Mouse (Mus musculus): ENCODE results near the gene Psmd8. TPM values are rescaled to one million over a fixed set of nuclear protein-coding genes. Genes with fewer than 3 reads are reported as not detected.
A peak's percentile ranks its signal among the peaks of the same experiment; 100 is the strongest.

The Psmd8 gene
- polyA plus RNA-seq, 1 experiment from 2014 or later, result 287 TPM

- no peak for ATAC-seq
- H3K27ac ChIP-seq (ENCODE audit: low read length), result no peak overlapping the region
- peaks cover 17% of the 10 kb centered on the region for H3K27me3 ChIP-seq (ENCODE audit: control insufficient read depth, insufficient read depth, low read depth, low read length)
- H3K9me3 ChIP-seq (replicated peaks; ENCODE audit: control insufficient read depth, low read length, poor library complexity, severe bottlenecking), result no peaks in the 10 kb centered on the region
- H3K4me3 ChIP-seq (ENCODE audit: low read depth, low read length), result peak overlapping the region; percentile 75
- H3K36me3 ChIP-seq (ENCODE audit: control insufficient read depth, insufficient read depth, low read length), result no peaks in the 10 kb centered on the region; the same call in 1 of the 2 replicates
- 9% methylated on average over 19 of the region's 19 CpGs for WGBS
- peak overlapping the region; percentile 80 for H3K9ac ChIP-seq (ENCODE audit: low read depth, low read length)
- peak overlapping the region; percentile 61 for H3K4me2 ChIP-seq (ENCODE audit: low read length)
- H3K4me1 ChIP-seq (ENCODE audit: control insufficient read depth, insufficient read depth, low read length), result peaks cover 22% of the 10 kb centered on the region
Observed at GRCm38 (mm10) chr7:29167656-29168055, 12.8 kb downstream of the Psmd8 start.

GRCm38 (mm10) chr7:29162750-29163525 lies 17.6 kb downstream of the Psmd8 start:
- H3K4me3 ChIP-seq (ENCODE audit: low read depth, low read length), result no peak overlapping the region
- H3K4me2 ChIP-seq (ENCODE audit: low read length), result no peak overlapping the region
- 28% methylated on average over 9 of the region's 9 CpGs for WGBS
- no peaks in the 10 kb centered on the region for H3K9me3 ChIP-seq (replicated peaks; ENCODE audit: control insufficient read depth, low read length, poor library complexity, severe bottlenecking)
- peaks cover 4% of the 10 kb centered on the region for H3K27me3 ChIP-seq (ENCODE audit: control insufficient read depth, insufficient read depth, low read depth, low read length)
- no peak overlapping the region for H3K27ac ChIP-seq (ENCODE audit: low read length)
- no peak overlapping the region for H3K9ac ChIP-seq (ENCODE audit: low read depth, low read length)
- no peaks in the 10 kb centered on the region; the same call in 1 of the 2 replicates for H3K36me3 ChIP-seq (ENCODE audit: control insufficient read depth, insufficient read depth, low read length)
- no peak for ATAC-seq
- H3K4me1 ChIP-seq (ENCODE audit: control insufficient read depth, insufficient read depth, low read length), result peaks cover 5% of the 10 kb centered on the region

GRCm38 (mm10) chr7:29162294-29162693 lies 18.2 kb downstream of the Psmd8 start:
- no peaks in the 10 kb centered on the region; the same call in 1 of the 2 replicates for H3K36me3 ChIP-seq (ENCODE audit: control insufficient read depth, insufficient read depth, low read length)
- H3K4me3 ChIP-seq (ENCODE audit: low read depth, low read length), result no peak overlapping the region
- no peak for ATAC-seq
- H3K27me3 ChIP-seq (ENCODE audit: control insufficient read depth, insufficient read depth, low read depth, low read length), result peaks cover 4% of the 10 kb centered on the region
- H3K27ac ChIP-seq (ENCODE audit: low read length), result no peak overlapping the region
- H3K4me2 ChIP-seq (ENCODE audit: low read length), result no peak overlapping the region
- no peaks in the 10 kb centered on the region for H3K9me3 ChIP-seq (replicated peaks; ENCODE audit: control insufficient read depth, low read length, poor library complexity, severe bottlenecking)
- H3K4me1 ChIP-seq (ENCODE audit: control insufficient read depth, insufficient read depth, low read length), result no peaks in the 10 kb centered on the region
- H3K9ac ChIP-seq (ENCODE audit: low read depth, low read length), result no peak overlapping the region
- 85% methylated on average over 5 of the region's 5 CpGs for WGBS

- no peak overlapping the region for H3K9ac ChIP-seq (ENCODE audit: low read depth, low read length)
- H3K4me1 ChIP-seq (ENCODE audit: control insufficient read depth, insufficient read depth, low read length), result peaks cover 8% of the 10 kb centered on the region
- H3K27me3 ChIP-seq (ENCODE audit: control insufficient read depth, insufficient read depth, low read depth, low read length), result peaks cover 4% of the 10 kb centered on the region
- H3K9me3 ChIP-seq (replicated peaks; ENCODE audit: control insufficient read depth, low read length, poor library complexity, severe bottlenecking), result no peaks in the 10 kb centered on the region
- ATAC-seq, result no peak
- H3K4me2 ChIP-seq (ENCODE audit: low read length), result no peak overlapping the region
- H3K36me3 ChIP-seq (ENCODE audit: control insufficient read depth, insufficient read depth, low read length), result no peaks in the 10 kb centered on the region
- no peak overlapping the region for H3K4me3 ChIP-seq (ENCODE audit: low read depth, low read length)
- H3K27ac ChIP-seq (ENCODE audit: low read length), result no peak overlapping the region
- 0% methylated on average over 5 of the region's 5 CpGs for WGBS
Observed at GRCm38 (mm10) chr7:29158264-29158663, 22.2 kb downstream of the Psmd8 start.

- peak within 1 kb of the TSS; percentile 91 for H3K27ac ChIP-seq (ENCODE audit: low read length)
- peak within 1 kb of the TSS; percentile 81 for H3K4me3 ChIP-seq (ENCODE audit: low read depth, low read length)
- no peaks in the 10 kb centered on the region for H3K36me3 ChIP-seq (ENCODE audit: control insufficient read depth, insufficient read depth, low read length)
- peak within 1 kb of the TSS; percentile 92 for H3K4me2 ChIP-seq (ENCODE audit: low read length)
- peak within 1 kb of the TSS; percentile 78 for H3K9ac ChIP-seq (ENCODE audit: low read depth, low read length)
- H3K9me3 ChIP-seq (replicated peaks; ENCODE audit: control insufficient read depth, low read length, poor library complexity, severe bottlenecking), result no peaks in the 10 kb centered on the region
- H3K27me3 ChIP-seq (ENCODE audit: control insufficient read depth, insufficient read depth, low read depth, low read length), result peaks cover 4% of the 10 kb centered on the region
- peak; percentile 88 for ATAC-seq
- peaks cover 8% of the 10 kb centered on the region for H3K4me1 ChIP-seq (ENCODE audit: control insufficient read depth, insufficient read depth, low read length)
- 3% methylated on average over 61 of the region's 68 CpGs for WGBS
Observed at GRCm38 (mm10) chr7:29155838-29156782, 24.4 kb downstream of the Psmd8 start, which contains the start of gene Fam98c. Gene Fam98c, minus strand, starts transcription at chr7:29156234.

- H3K36me3 ChIP-seq (ENCODE audit: control insufficient read depth, insufficient read depth, low read length), result no peaks in the 10 kb centered on the region
- H3K4me1 ChIP-seq (ENCODE audit: control insufficient read depth, insufficient read depth, low read length), result peaks cover 8% of the 10 kb centered on the region
- peak overlapping the region; percentile 91 for H3K27ac ChIP-seq (ENCODE audit: low read length)
- peak; percentile 92 for ATAC-seq
- peak overlapping the region; percentile 78 for H3K9ac ChIP-seq (ENCODE audit: low read depth, low read length)
- H3K4me2 ChIP-seq (ENCODE audit: low read length), result peak overlapping the region; percentile 92
- H3K4me3 ChIP-seq (ENCODE audit: low read depth, low read length), result peak overlapping the region; percentile 81
- WGBS, result 8% methylated on average over 35 of the region's 37 CpGs
- peaks cover 4% of the 10 kb centered on the region for H3K27me3 ChIP-seq (ENCODE audit: control insufficient read depth, insufficient read depth, low read depth, low read length)
- no peaks in the 10 kb centered on the region for H3K9me3 ChIP-seq (replicated peaks; ENCODE audit: control insufficient read depth, low read length, poor library complexity, severe bottlenecking)
Observed at GRCm38 (mm10) chr7:29155196-29155837, 25.2 kb downstream of the Psmd8 start.

GRCm38 (mm10) chr7:29154018-29154720 lies 26.3 kb downstream of the Psmd8 start:
- WGBS, result 95% methylated on average over 14 of the region's 14 CpGs
- H3K4me2 ChIP-seq (ENCODE audit: low read length), result no peak overlapping the region
- H3K27me3 ChIP-seq (ENCODE audit: control insufficient read depth, insufficient read depth, low read depth, low read length), result peaks cover 4% of the 10 kb centered on the region
- no peak overlapping the region for H3K4me3 ChIP-seq (ENCODE audit: low read depth, low read length)
- H3K9me3 ChIP-seq (replicated peaks; ENCODE audit: control insufficient read depth, low read length, poor library complexity, severe bottlenecking), result no peaks in the 10 kb centered on the region
- H3K9ac ChIP-seq (ENCODE audit: low read depth, low read length), result no peak overlapping the region
- no peaks in the 10 kb centered on the region for H3K36me3 ChIP-seq (ENCODE audit: control insufficient read depth, insufficient read depth, low read length)
- peaks cover 8% of the 10 kb centered on the region for H3K4me1 ChIP-seq (ENCODE audit: control insufficient read depth, insufficient read depth, low read length)
- H3K27ac ChIP-seq (ENCODE audit: low read length), result no peak overlapping the region
- ATAC-seq, result no peak

GRCm38 (mm10) chr7:29151486-29151885 lies 29.0 kb downstream of the Psmd8 start:
- H3K27me3 ChIP-seq (ENCODE audit: control insufficient read depth, insufficient read depth, low read depth, low read length), result no peaks in the 10 kb centered on the region
- 63% methylated on average over 10 of the region's 10 CpGs for WGBS
- peaks cover 6% of the 10 kb centered on the region for H3K4me1 ChIP-seq (ENCODE audit: control insufficient read depth, insufficient read depth, low read length)
- no peak overlapping the region for H3K9ac ChIP-seq (ENCODE audit: low read depth, low read length)
- no peak overlapping the region for H3K4me2 ChIP-seq (ENCODE audit: low read length)
- no peak for ATAC-seq
- no peaks in the 10 kb centered on the region for H3K9me3 ChIP-seq (replicated peaks; ENCODE audit: control insufficient read depth, low read length, poor library complexity, severe bottlenecking)
- no peak overlapping the region for H3K4me3 ChIP-seq (ENCODE audit: low read depth, low read length)
- no peak overlapping the region for H3K27ac ChIP-seq (ENCODE audit: low read length)
- H3K36me3 ChIP-seq (ENCODE audit: control insufficient read depth, insufficient read depth, low read length), result no peaks in the 10 kb centered on the region

Measured in midbrain, embryonic 16.5 days (tissue).